Mouse (Mus musculus) forebrain, embryonic 16.5 days (tissue): Measurements from ENCODE around the gene Adra1d. TPM values are rescaled to one million over a fixed set of nuclear protein-coding genes. Genes with fewer than 3 reads are reported as not detected.

Source experiments
- ATAC-seq: fragments of 200-750 bp; cut with Nextera tagmentation; 2 replicates; pipeline ENCODE4 v1.8.0; 2017; ENCODE audit warnings: mild to moderate bottlenecking, moderate library complexity
- H3K27ac ChIP-seq: fragments of 300-500 bp; sonication (generic); 2 replicates; pipeline ENCODE4 v1.5.1; 2014; ENCODE audit warnings: low read length, control low read depth
- H3K27me3 ChIP-seq: fragments of 300-500 bp; sonication (generic); replicated peaks from 2 replicates; pipeline ENCODE4 v1.6.1; 2014; ENCODE audit warnings: low read length; ENCODE audit not compliant: control insufficient read depth, insufficient read depth
- H3K36me3 ChIP-seq: fragments of 300-500 bp; sonication (generic); 2 replicates; pipeline ENCODE4 v1.6.1; 2014; ENCODE audit not compliant: control insufficient read depth, insufficient read depth
- H3K4me1 ChIP-seq: fragments of 300-500 bp; sonication (generic); replicated peaks from 2 replicates; pipeline ENCODE4 v1.6.1; 2014; ENCODE audit warnings: low read length; ENCODE audit not compliant: control insufficient read depth, insufficient read depth
- H3K4me2 ChIP-seq: fragments of 300-500 bp; sonication (generic); 2 replicates; pipeline ENCODE4 v1.6.1; 2014; ENCODE audit warnings: mild to moderate bottlenecking, low read length, control low read depth
- H3K4me3 ChIP-seq: fragments of 300-500 bp; sonication (generic); replicated peaks from 2 replicates; pipeline ENCODE4 v1.5.1; 2014; ENCODE audit warnings: mild to moderate bottlenecking, low read length, control low read depth
- H3K9ac ChIP-seq: fragments of 300-500 bp; sonication (generic); replicated peaks from 2 replicates; pipeline ENCODE4 v1.6.1; 2014; ENCODE audit warnings: low read depth, low read length, control low read depth
- H3K9me3 ChIP-seq: fragments of 300-500 bp; sonication (generic); 2 replicates; pipeline ENCODE4 v1.6.1; 2016; ENCODE audit warnings: low read length; ENCODE audit not compliant: control insufficient read depth
- WGBS: fragments of 180-500 bp; shearing (Covaris S2); extraction: QIAGEN DNeasy Blood & Tissue Kit; methylation state at CpG from one replicate; pipeline ENCODE4 v1.1.7; 2014; 5-methylcytosine and 5-hydroxymethylcytosine counted together
- polyA plus RNA-seq: library from polyadenylated mRNA; unstranded; fragments of >200 nt; fragmentation: Nextera tagmentation; extraction: Ambion mirVana; gene quantifications from 2 replicates; pipeline ENCODE4 v1.2.1, GENCODE M21; 2015

Gene Adra1d
- 0.10 TPM in 1 of 2 replicates, not detected in the other for polyA plus RNA-seq

DNA sequence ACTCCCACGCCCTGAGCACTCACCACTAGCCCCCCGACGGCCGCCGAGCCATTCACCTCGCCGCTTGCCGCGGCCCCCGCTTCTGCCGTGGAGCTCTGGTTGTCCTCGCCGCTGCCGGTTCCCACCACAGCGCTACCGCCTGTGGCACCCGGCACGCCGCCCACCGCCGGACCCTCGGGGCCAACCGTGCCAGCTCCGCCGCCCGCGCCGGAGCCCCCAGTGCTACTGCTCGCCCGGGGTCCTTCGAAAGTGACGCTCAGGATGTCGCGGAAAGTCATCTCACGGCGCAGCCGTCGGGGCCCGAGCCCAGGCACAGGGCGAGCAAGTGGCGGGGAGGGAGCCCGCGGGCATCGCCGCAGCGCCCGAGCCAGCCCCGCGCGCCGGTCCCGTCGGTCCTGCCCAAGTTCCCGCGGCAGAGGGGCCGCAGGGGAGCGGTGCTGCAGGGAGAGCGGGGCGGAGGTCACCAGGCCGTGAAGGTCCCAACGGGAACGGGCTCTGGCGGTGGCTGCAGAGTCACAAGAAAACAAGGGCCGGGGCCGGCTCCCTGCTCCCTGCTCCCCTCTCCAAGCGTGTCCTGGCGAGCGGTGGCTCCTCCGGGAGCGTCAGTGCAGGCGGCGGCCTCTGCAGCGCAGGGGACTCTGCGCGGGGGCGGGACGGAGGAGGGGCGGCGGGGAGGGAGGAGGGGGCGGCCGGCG is at the start of gene Adra1d:
TSS of gene Adra1d (minus strand) at position 393 of the 695 bp plus-strand sequence.
- peaks cover 59% of the 10 kb centered on the region for H3K27me3 ChIP-seq
- under 1% methylated on average over 72 of the region's 82 CpGs for WGBS
- peak within 1 kb of the TSS; percentile 44 for H3K4me3 ChIP-seq
- H3K9ac ChIP-seq, result peak within 1 kb of the TSS; percentile 42
- no peaks in the 10 kb centered on the region for H3K36me3 ChIP-seq
- no peak within 1 kb of the TSS for H3K27ac ChIP-seq
- peak; percentile 63 for ATAC-seq
- peaks cover 23% of the 10 kb centered on the region for H3K4me1 ChIP-seq
- H3K4me2 ChIP-seq, result peak within 1 kb of the TSS; percentile 66
- H3K9me3 ChIP-seq, result no peaks in the 10 kb centered on the region

DNA sequence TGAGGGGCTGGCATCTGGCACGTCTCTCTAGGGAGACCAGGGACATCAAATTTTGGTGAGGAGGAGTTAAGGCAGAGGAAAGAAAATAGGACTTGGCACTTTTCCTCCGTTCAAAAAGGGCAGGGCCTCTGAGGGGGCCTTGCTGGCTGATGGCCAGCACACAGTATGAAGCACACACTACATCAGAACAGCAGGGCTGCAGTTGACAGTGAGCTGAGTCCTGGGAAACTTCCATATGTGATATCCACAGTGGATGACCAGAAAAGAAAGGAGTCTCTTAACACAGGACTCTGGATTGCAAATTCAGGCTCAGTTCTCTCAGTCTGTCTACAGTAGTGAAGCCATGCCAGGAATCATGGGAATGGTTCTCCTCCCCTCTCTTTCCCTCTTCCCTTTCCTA is 39.8 kb upstream of the Adra1d start:
- ATAC-seq, result no peak
- H3K36me3 ChIP-seq, result no peaks in the 10 kb centered on the region
- WGBS, result 20% methylated on average over 2 of the region's 2 CpGs
- no peak overlapping the region for H3K4me2 ChIP-seq
- no peaks in the 10 kb centered on the region for H3K27me3 ChIP-seq
- no peak overlapping the region for H3K4me3 ChIP-seq
- H3K9ac ChIP-seq, result no peak overlapping the region
- no peak overlapping the region for H3K27ac ChIP-seq
- no peaks in the 10 kb centered on the region for H3K9me3 ChIP-seq
- no peaks in the 10 kb centered on the region for H3K4me1 ChIP-seq

DNA sequence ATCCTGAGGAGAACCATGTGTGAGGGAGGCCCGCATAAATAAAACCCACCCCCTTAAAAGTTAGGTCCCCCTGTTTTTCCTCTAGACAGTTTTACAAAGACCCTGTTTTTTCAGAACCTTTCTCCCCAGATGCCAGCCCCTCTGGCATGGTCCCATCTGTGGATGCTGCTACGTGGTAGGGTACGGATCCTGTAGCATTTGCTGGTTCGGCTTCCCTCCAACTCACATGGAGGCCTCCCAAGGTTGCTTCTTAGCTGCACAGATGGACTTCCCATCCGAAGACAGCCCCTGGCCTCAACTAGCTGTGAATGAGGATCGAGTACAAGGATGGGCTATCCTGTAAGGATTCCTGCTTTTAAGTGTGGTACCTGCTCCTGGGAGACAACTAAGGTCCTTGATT is 32.8 kb upstream of the Adra1d start:
- H3K4me3 ChIP-seq, result no peak overlapping the region
- no peaks in the 10 kb centered on the region for H3K36me3 ChIP-seq
- H3K4me2 ChIP-seq, result no peak overlapping the region
- H3K27me3 ChIP-seq, result no peaks in the 10 kb centered on the region
- H3K27ac ChIP-seq, result no peak overlapping the region
- no peaks in the 10 kb centered on the region for H3K9me3 ChIP-seq
- 80% methylated on average over 6 of the region's 6 CpGs for WGBS
- no peak for ATAC-seq
- no peaks in the 10 kb centered on the region for H3K4me1 ChIP-seq
- H3K9ac ChIP-seq, result no peak overlapping the region

DNA sequence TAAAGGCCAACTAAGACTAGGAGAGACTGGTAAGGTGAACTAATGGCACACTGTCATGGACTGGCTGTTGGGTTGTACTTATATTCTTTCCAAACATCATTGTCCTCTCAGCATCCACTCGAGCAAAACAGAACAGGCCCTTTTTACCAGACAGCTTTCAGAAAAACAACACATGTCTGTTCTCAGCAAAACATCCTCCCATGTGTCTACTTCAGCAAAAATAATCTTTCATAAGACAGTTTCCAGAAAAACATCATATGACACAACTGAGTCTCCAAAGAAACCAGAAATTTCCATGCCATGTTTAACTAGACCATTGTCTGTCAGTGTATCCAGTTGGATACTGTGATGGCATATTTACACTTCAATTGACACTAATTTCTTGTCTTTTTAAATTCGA is 25.4 kb upstream of the Adra1d start:
- Histone ChIP-seq H3K4me2 (no peak overlapping the region), H3K27ac (no peak overlapping the region), H3K9me3 (no peaks in the 10 kb centered on the region), H3K4me3 (no peak overlapping the region), H3K27me3 (no peaks in the 10 kb centered on the region), H3K36me3 (no peaks in the 10 kb centered on the region), H3K9ac (no peak overlapping the region), H3K4me1 (no peaks in the 10 kb centered on the region)
- ATAC-seq, result 0 out of 2 replicates have a peak, but pooled peaks have one; percentile 28
- WGBS, result 77% methylated on average over 2 of the region's 2 CpGs

DNA sequence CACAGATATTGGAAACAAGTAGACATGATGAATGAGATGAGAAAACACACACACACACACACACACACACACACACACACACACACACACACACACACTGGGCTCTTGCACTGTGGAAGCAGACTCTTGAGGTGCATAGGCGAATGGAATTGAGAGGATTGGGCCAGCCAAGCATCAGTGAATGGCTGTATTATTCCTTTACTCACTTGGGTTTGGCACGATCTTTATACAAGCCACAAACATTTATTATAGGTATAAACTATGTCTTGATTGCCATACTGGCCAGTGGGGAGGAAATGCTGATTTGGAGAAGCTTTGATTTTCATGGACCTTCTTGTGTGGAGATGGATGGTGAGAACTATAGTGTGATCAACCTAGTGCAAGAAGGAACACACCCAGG is 19.4 kb upstream of the Adra1d start:
- H3K4me1 ChIP-seq, result no peaks in the 10 kb centered on the region
- H3K36me3 ChIP-seq, result no peaks in the 10 kb centered on the region
- H3K27me3 ChIP-seq, result no peaks in the 10 kb centered on the region
- no peak for ATAC-seq
- no peak overlapping the region for H3K4me2 ChIP-seq
- no peaks in the 10 kb centered on the region for H3K9me3 ChIP-seq
- 87% methylated on average over 2 of the region's 2 CpGs for WGBS
- H3K27ac ChIP-seq, result no peak overlapping the region
- H3K4me3 ChIP-seq, result no peak overlapping the region
- H3K9ac ChIP-seq, result no peak overlapping the region

DNA sequence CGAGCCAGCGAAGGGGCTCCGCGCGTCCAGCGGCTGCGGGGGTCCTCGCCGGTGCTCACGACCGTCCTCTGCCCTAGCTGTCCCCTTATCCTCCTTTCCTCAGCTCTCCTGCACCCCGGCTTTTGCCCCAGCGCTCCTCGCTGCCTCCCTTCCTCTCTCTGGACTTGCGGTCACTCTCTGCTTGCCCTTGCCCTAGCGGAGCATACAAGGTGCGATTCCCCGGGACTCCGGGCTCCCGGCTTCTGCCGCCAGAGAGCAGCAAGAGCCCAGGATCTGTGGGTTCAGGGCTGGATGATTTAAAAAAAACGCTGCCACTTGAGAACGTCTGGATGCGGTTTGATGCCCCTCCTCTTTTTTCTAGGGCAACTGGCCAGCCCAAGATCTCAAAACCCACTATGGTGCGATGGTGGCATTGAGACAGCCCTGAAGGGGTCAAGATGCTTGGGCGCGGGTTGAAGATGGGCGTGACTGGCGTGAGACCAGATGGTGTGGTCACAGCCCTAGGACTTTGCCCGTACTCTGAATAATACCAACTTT is 571 bp upstream of the Adra1d start:
- Histone ChIP-seq H3K4me1 (peaks cover 22% of the 10 kb centered on the region), H3K4me3 (peak overlapping the region; percentile 44), H3K9me3 (no peaks in the 10 kb centered on the region), H3K4me2 (peak overlapping the region; percentile 66), H3K36me3 (no peaks in the 10 kb centered on the region), H3K9ac (peak overlapping the region; percentile 42), H3K27ac (no peak overlapping the region), H3K27me3 (peaks cover 59% of the 10 kb centered on the region)
- 1% methylated on average over 23 of the region's 30 CpGs for WGBS
- peak; percentile 51 for ATAC-seq

DNA sequence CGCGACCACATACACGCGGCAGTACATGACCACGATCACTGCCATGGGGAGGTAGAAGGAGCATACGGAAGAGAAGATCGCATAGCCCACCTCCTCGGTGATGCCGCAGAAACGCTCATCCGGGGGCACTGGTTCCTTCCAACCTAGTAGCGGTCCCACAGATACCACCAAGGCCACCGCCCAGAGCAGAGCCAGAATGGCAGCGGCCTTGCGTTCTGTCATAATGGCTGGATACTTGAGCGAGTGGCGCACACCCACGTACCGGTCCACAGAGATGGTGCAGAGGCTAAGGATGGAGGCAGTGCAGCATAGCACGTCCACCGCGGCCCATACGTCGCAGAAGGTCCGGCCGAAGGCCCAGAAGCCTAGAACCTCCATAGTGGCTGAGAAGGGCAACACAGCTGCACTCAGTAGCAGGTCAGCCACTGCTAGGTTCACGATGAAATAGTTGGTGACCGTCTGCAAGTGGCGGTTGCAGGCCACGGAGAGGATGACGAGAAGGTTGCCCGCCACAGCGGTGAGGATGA is 676 bp downstream of the Adra1d start:
- 5% methylated on average over 33 of the region's 33 CpGs for WGBS
- Histone ChIP-seq H3K4me3 (peak overlapping the region; percentile 44; the same call in 1 of the 2 replicates), H3K4me1 (peaks cover 23% of the 10 kb centered on the region), H3K9ac (no peak overlapping the region), H3K27me3 (peaks cover 59% of the 10 kb centered on the region), H3K9me3 (no peaks in the 10 kb centered on the region), H3K4me2 (peak overlapping the region; percentile 19), H3K36me3 (no peaks in the 10 kb centered on the region), H3K27ac (no peak overlapping the region)
- no peak for ATAC-seq

DNA sequence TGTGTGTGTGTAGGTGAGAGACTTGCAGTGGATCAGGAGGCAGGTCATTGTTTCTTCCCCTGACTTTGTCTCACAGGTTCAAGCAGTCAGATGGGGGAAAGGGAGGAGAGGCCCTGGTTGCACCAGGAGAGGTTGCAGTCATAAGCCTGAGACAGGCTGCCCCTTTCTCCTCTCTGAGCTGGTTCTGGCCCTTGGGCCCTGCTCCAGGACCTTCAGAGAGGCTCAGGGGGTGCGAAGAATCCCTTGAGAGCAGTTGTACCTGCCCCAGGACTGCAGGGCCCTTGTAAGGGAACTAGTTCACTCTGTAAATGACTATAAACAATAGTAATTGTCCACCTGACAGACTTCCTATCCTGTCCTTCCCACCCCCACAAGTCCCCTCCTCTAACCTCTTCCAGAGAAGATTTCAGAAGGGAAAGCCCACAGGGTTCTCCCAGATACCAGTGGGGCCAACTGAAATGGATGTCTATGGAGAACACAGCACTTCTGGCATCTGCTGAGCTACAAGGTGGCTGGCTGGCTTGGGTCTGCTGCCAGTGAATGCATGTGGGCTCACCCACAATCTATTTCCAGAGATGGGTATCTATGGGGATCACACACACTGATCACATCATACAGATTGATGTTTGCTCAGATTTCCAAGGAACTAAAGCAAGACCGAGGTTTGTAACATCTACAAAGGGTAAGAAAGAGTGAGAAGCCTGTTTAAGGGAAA is 1.7 kb downstream of the Adra1d start:
- Histone ChIP-seq H3K27ac (no peak overlapping the region), H3K4me1 (peaks cover 23% of the 10 kb centered on the region), H3K27me3 (peaks cover 57% of the 10 kb centered on the region), H3K36me3 (no peaks in the 10 kb centered on the region), H3K9me3 (no peaks in the 10 kb centered on the region), H3K4me2 (no peak overlapping the region), H3K4me3 (no peak overlapping the region), H3K9ac (no peak overlapping the region)
- WGBS, result 34% methylated on average over 2 of the region's 2 CpGs
- no peak for ATAC-seq

DNA sequence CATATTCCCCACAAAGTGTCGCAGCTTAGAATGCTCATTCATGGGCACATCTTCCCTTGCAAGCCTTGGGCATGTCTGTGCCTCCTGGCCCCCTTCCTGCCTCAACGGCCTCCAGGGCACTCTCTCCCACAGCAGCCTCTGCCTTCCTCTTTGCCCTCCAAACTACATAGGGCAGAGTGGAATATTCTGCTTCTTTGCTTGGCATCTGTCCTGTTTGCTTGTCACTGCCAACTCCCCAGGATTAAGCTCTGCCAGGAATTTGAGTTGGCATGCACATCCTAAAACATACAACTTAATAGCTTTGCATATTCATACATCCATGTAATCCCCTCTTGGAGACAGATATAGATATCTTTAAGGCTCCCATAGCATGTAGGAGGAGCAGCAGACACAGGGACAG is 4.2 kb downstream of the Adra1d start:
- H3K36me3 ChIP-seq, result no peaks in the 10 kb centered on the region
- H3K9ac ChIP-seq, result no peak overlapping the region
- no peak overlapping the region for H3K4me3 ChIP-seq
- H3K4me2 ChIP-seq, result no peak overlapping the region
- H3K9me3 ChIP-seq, result no peaks in the 10 kb centered on the region
- peaks cover 21% of the 10 kb centered on the region for H3K4me1 ChIP-seq
- peaks cover 45% of the 10 kb centered on the region for H3K27me3 ChIP-seq
- WGBS, result 59% methylated on average over 2 of the region's 2 CpGs
- ATAC-seq, result peak; percentile 31; the same call in 1 of the 2 replicates
- no peak overlapping the region for H3K27ac ChIP-seq
